Mouse (Mus musculus): ENCODE results near the gene Cd52. TPM values are rescaled to one million over a fixed set of nuclear protein-coding genes. Genes with fewer than 3 reads are reported as not detected.

Gene Cd52
- polyA plus RNA-seq, 1 experiment from 2014 or later, result 1.8 TPM

- ATAC-seq, result no peak
- no peak overlapping the region for H3K4me3 ChIP-seq (ENCODE audit: low read length)
- H3K36me3 ChIP-seq (ENCODE audit: control insufficient read depth, insufficient read depth, low read length), result no peaks in the 10 kb centered on the region
Measured at GRCm38 (mm10) chr4:134098628-134099027, 3.7 kb upstream of the Cd52 start.

GRCm38 (mm10) chr4:134097015-134097608 is 2.2 kb upstream of the Cd52 start:
- no peak overlapping the region for H3K4me2 ChIP-seq (ENCODE audit: low read length)
- 83% methylated on average over 5 of the region's 5 CpGs for WGBS
- H3K4me3 ChIP-seq (ENCODE audit: low read length), result no peak overlapping the region
- H3K27me3 ChIP-seq (replicated peaks; ENCODE audit: control insufficient read depth, insufficient read depth, low read length), result no peaks in the 10 kb centered on the region
- no peak overlapping the region for H3K27ac ChIP-seq (ENCODE audit: low read depth, low read length)
- ATAC-seq, result no peak
- H3K36me3 ChIP-seq (ENCODE audit: control insufficient read depth, insufficient read depth, low read length), result no peaks in the 10 kb centered on the region
- no peaks in the 10 kb centered on the region for H3K4me1 ChIP-seq (ENCODE audit: control insufficient read depth, insufficient read depth, low read depth, low read length)
- no peak overlapping the region for H3K9ac ChIP-seq (ENCODE audit: low read depth, low read length)
- no peaks in the 10 kb centered on the region for H3K9me3 ChIP-seq (ENCODE audit: control insufficient read depth, low read length)

More at GRCm38 (mm10) chr4:134098628-134099027, 3.7 kb upstream of the Cd52 start:
- Histone ChIP-seq H3K9ac (ENCODE audit: low read depth, low read length) (no peak overlapping the region), H3K9me3 (ENCODE audit: control insufficient read depth, low read length) (no peaks in the 10 kb centered on the region), H3K4me2 (ENCODE audit: low read length) (no peak overlapping the region), H3K27ac (ENCODE audit: low read depth, low read length) (no peak overlapping the region), H3K4me1 (ENCODE audit: control insufficient read depth, insufficient read depth, low read depth, low read length) (no peaks in the 10 kb centered on the region), H3K27me3 (replicated peaks; ENCODE audit: control insufficient read depth, insufficient read depth, low read length) (no peaks in the 10 kb centered on the region)
- 78% methylated on average over 8 of the region's 8 CpGs for WGBS

GRCm38 (mm10) chr4:134096120-134096519 is 1.2 kb upstream of the Cd52 start:
- no peaks in the 10 kb centered on the region for H3K9me3 ChIP-seq (ENCODE audit: control insufficient read depth, low read length)
- no peak overlapping the region for H3K4me2 ChIP-seq (ENCODE audit: low read length)
- WGBS, result 82% methylated on average over 3 of the region's 3 CpGs
- ATAC-seq, result no peak
- no peak overlapping the region for H3K9ac ChIP-seq (ENCODE audit: low read depth, low read length)
- no peaks in the 10 kb centered on the region for H3K4me1 ChIP-seq (ENCODE audit: control insufficient read depth, insufficient read depth, low read depth, low read length)
- no peaks in the 10 kb centered on the region for H3K27me3 ChIP-seq (replicated peaks; ENCODE audit: control insufficient read depth, insufficient read depth, low read length)
- no peak overlapping the region for H3K27ac ChIP-seq (ENCODE audit: low read depth, low read length)
- H3K4me3 ChIP-seq (ENCODE audit: low read length), result no peak overlapping the region
- no peaks in the 10 kb centered on the region for H3K36me3 ChIP-seq (ENCODE audit: control insufficient read depth, insufficient read depth, low read length)

GRCm38 (mm10) chr4:134094004-134094564 is 798 bp downstream of the Cd52 start:
- no peak overlapping the region for H3K9ac ChIP-seq (ENCODE audit: low read depth, low read length)
- WGBS, result 91% methylated on average over 7 of the region's 7 CpGs
- no peaks in the 10 kb centered on the region for H3K27me3 ChIP-seq (replicated peaks; ENCODE audit: control insufficient read depth, insufficient read depth, low read length)
- H3K9me3 ChIP-seq (ENCODE audit: control insufficient read depth, low read length), result no peaks in the 10 kb centered on the region
- no peak overlapping the region for H3K4me3 ChIP-seq (ENCODE audit: low read length)
- H3K36me3 ChIP-seq (ENCODE audit: control insufficient read depth, insufficient read depth, low read length), result no peaks in the 10 kb centered on the region
- no peak overlapping the region for H3K27ac ChIP-seq (ENCODE audit: low read depth, low read length)
- H3K4me1 ChIP-seq (ENCODE audit: control insufficient read depth, insufficient read depth, low read depth, low read length), result no peaks in the 10 kb centered on the region
- ATAC-seq, result no peak
- H3K4me2 ChIP-seq (ENCODE audit: low read length), result no peak overlapping the region

- no peaks in the 10 kb centered on the region for H3K27me3 ChIP-seq (replicated peaks; ENCODE audit: control insufficient read depth, insufficient read depth, low read length)
- H3K4me2 ChIP-seq (ENCODE audit: low read length), result no peak overlapping the region
- H3K4me1 ChIP-seq (ENCODE audit: control insufficient read depth, insufficient read depth, low read depth, low read length), result no peaks in the 10 kb centered on the region
- H3K27ac ChIP-seq (ENCODE audit: low read depth, low read length), result no peak overlapping the region
- WGBS, result 77% methylated on average over 6 of the region's 6 CpGs
- no peak overlapping the region for H3K9ac ChIP-seq (ENCODE audit: low read depth, low read length)
- no peak overlapping the region for H3K4me3 ChIP-seq (ENCODE audit: low read length)
- no peaks in the 10 kb centered on the region for H3K9me3 ChIP-seq (ENCODE audit: control insufficient read depth, low read length)
- no peak for ATAC-seq
- no peaks in the 10 kb centered on the region for H3K36me3 ChIP-seq (ENCODE audit: control insufficient read depth, insufficient read depth, low read length)
Measured at GRCm38 (mm10) chr4:134092382-134093288, 2.2 kb downstream of the Cd52 start.

GRCm38 (mm10) chr4:134091225-134091529 is 3.7 kb downstream of the Cd52 start:
- H3K27me3 ChIP-seq (replicated peaks; ENCODE audit: control insufficient read depth, insufficient read depth, low read length), result no peaks in the 10 kb centered on the region
- H3K27ac ChIP-seq (ENCODE audit: low read depth, low read length), result no peak overlapping the region
- H3K36me3 ChIP-seq (ENCODE audit: control insufficient read depth, insufficient read depth, low read length), result no peaks in the 10 kb centered on the region
- ATAC-seq, result no peak
- no peaks in the 10 kb centered on the region for H3K4me1 ChIP-seq (ENCODE audit: control insufficient read depth, insufficient read depth, low read depth, low read length)
- no peaks in the 10 kb centered on the region for H3K9me3 ChIP-seq (ENCODE audit: control insufficient read depth, low read length)
- no peak overlapping the region for H3K9ac ChIP-seq (ENCODE audit: low read depth, low read length)
- H3K4me3 ChIP-seq (ENCODE audit: low read length), result no peak overlapping the region
- WGBS, result 81% methylated on average over 6 of the region's 6 CpGs
- no peak overlapping the region for H3K4me2 ChIP-seq (ENCODE audit: low read length)

GRCm38 (mm10) chr4:134090521-134091224 is 4.2 kb downstream of the Cd52 start:
- ATAC-seq, result no peak
- Histone ChIP-seq H3K4me2 (ENCODE audit: low read length) (no peak overlapping the region), H3K4me1 (ENCODE audit: control insufficient read depth, insufficient read depth, low read depth, low read length) (no peaks in the 10 kb centered on the region), H3K4me3 (ENCODE audit: low read length) (no peak overlapping the region), H3K9ac (ENCODE audit: low read depth, low read length) (no peak overlapping the region), H3K27me3 (replicated peaks; ENCODE audit: control insufficient read depth, insufficient read depth, low read length) (no peaks in the 10 kb centered on the region), H3K27ac (ENCODE audit: low read depth, low read length) (no peak overlapping the region), H3K9me3 (ENCODE audit: control insufficient read depth, low read length) (no peaks in the 10 kb centered on the region), H3K36me3 (ENCODE audit: control insufficient read depth, insufficient read depth, low read length) (no peaks in the 10 kb centered on the region)
- WGBS, result 88% methylated on average over 16 of the region's 16 CpGs

GRCm38 (mm10) chr4:134089029-134089428 is 5.9 kb downstream of the Cd52 start:
- H3K4me1 ChIP-seq (ENCODE audit: control insufficient read depth, insufficient read depth, low read depth, low read length), result no peaks in the 10 kb centered on the region
- no peak overlapping the region for H3K9ac ChIP-seq (ENCODE audit: low read depth, low read length)
- H3K27ac ChIP-seq (ENCODE audit: low read depth, low read length), result no peak overlapping the region
- 88% methylated on average over 9 of the region's 9 CpGs for WGBS
- no peaks in the 10 kb centered on the region for H3K27me3 ChIP-seq (replicated peaks; ENCODE audit: control insufficient read depth, insufficient read depth, low read length)
- ATAC-seq, result no peak
- H3K36me3 ChIP-seq (ENCODE audit: control insufficient read depth, insufficient read depth, low read length), result no peaks in the 10 kb centered on the region
- no peak overlapping the region for H3K4me2 ChIP-seq (ENCODE audit: low read length)
- no peak overlapping the region for H3K4me3 ChIP-seq (ENCODE audit: low read length)
- no peaks in the 10 kb centered on the region for H3K9me3 ChIP-seq (ENCODE audit: control insufficient read depth, low read length)

GRCm38 (mm10) chr4:134087412-134087811 is 7.5 kb downstream of the Cd52 start:
- Histone ChIP-seq H3K4me3 (ENCODE audit: low read length) (no peak overlapping the region), H3K27ac (ENCODE audit: low read depth, low read length) (no peak overlapping the region), H3K36me3 (ENCODE audit: control insufficient read depth, insufficient read depth, low read length) (no peaks in the 10 kb centered on the region), H3K4me1 (ENCODE audit: control insufficient read depth, insufficient read depth, low read depth, low read length) (peaks cover 2% of the 10 kb centered on the region; the same call in 1 of the 2 replicates), H3K9ac (ENCODE audit: low read depth, low read length) (no peak overlapping the region), H3K9me3 (ENCODE audit: control insufficient read depth, low read length) (no peaks in the 10 kb centered on the region), H3K4me2 (ENCODE audit: low read length) (no peak overlapping the region), H3K27me3 (replicated peaks; ENCODE audit: control insufficient read depth, insufficient read depth, low read length) (no peaks in the 10 kb centered on the region)
- WGBS, result 43% methylated on average over 7 of the region's 7 CpGs
- 0 out of 2 replicates have a peak, but pooled peaks have one; percentile 20 for ATAC-seq
